Mouse (Mus musculus): Measurements from ENCODE around the gene Pwwp2a.

Pwwp2a gene

DNA sequence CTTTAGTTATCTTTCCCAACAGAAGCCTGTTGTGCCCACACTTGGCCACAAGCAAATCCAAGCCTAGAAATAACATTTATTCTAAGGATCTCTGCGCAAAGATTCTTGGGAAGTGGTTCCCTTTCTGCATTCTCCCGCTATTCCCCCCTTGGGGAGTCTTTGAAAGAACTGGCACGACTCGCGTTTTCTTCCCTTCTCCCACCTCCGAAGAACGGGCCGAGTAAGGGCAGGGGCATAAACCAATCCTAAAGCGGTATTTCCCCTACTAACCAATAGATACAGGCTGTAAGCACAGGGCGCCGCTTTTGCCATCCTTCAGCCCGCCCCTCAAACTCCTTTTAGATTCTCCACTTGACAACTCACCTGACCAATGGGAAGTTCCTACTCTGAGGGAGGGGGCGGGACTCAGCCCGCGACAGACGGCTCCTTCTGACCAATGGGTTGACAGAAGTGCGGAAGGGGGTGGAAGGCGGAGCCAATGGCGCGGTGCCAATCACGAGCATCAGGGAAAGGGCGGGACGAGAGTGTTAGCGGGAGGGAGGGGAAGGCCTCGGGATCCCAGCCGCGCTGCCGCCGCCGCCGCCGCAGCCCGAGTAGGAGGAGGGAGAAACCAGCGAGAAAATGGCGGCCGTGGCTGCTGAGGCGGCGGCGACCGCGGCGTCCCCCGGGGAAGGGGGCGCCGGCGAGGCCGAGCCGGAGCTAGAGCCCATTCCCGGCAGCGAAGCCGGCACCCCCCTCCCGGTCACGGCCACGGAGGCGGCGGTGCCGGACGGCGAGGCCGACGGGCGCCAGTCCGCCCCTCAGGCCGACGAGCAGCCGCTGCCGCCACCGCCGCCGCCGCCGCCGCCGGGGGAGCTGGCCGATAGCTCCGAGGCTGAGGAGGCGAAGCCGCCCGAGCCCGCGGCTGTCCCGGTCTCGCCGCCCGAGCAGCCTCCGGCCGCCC is at the start of gene Pwwp2a:
TSS of gene Pwwp2a (plus strand) at position 527 of the 943 bp plus-strand sequence.
- DNase-seq = peak; percentile 100

DNA sequence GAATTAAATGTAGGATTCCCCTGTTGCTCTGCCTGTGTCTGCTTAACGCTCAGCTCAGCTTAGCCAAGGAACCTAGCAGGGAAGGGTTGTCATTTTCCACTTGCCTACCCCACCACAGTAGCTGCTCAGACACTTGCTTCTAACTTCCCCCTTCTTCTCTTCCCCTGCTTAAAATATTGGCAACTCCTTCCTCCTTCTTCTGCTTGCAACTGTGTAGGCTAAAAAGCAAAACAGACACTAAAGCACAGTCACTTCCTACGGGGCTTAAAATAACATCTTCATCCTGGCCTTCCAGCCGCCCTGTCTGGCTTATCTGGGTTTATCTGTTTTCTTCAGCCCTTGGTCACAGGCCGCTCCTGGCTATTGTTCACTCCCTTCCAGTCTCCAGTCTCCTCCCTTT is 49.2 kb upstream of the Pwwp2a start:
- DNase-seq = no peak

DNA sequence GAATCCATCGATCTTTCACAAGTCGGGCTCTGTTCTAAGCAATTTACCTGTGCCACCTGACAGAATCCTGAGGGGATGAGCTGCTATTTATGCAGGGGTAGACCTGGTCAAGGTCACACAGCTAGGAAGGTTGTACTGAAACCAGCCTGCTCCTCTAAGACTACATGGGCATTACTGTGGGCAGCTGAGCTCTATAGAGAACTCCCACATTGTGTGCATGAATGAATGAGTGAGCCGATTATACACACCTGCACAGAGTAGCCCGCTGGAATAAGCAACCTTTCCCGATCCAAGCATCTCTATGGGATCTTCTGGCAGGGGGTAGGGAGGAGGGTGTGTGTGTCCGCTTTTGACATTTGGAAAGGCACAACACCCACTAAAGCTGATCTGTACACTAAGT is 48.6 kb upstream of the Pwwp2a start:
- no peak for DNase-seq

DNA sequence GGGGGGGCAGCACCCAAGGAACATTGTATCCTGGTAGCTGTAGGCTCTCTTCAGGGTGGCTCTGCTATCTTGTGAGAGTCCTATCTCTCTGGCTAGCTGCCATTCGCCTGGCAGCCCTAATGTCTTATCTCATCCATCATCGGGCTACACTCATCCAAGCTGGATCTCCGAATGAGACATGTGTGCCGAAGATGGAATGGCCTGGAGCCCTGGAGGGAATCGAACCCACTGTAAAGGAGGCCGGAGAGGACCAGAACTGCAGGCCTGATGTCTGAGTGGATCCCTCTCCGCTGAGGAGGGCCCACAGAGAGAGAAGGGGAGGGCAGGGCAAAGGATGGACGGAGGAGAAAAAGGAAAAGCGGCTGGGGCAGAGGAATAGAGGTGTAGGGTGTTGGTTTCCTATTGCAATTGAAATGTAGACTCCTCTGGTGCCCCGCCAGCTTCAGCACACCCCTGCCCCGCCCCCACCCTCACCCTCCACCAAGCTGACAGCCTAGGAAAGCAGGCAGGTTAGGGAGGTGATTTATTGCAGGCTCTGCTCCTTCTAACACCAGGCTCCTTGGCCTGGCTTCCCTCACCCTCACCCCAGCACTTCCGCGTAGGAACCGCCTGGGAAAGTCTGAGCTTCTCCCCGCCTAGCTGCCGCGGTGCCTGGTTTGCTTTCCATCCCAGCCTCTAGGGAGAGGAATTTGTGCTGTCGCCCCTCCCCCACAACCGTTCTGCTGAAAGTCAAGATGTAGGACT is 48.0 kb upstream of the Pwwp2a start:
- peak; percentile 82 for DNase-seq

DNA sequence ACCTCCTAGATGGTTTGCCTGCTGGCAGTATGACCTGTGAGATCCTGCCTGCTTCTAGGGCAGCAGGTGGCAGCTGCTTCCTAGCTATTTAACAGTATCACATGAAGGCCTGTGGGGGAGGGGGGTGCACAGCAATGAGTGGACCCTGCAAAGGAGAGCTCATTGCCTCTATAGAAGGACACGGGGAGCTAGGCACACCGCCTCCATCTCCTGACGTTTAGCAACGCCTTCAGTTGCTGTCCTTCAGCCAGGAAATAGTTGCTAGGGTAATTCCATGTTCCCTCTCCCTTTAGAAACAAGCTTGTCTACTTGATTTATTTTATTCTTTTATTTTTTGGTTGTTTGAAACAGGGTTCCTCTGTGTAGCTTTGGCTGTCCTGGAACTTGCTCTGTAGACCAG is 45.0 kb upstream of the Pwwp2a start:
- DNase-seq = peak; percentile 28

DNA sequence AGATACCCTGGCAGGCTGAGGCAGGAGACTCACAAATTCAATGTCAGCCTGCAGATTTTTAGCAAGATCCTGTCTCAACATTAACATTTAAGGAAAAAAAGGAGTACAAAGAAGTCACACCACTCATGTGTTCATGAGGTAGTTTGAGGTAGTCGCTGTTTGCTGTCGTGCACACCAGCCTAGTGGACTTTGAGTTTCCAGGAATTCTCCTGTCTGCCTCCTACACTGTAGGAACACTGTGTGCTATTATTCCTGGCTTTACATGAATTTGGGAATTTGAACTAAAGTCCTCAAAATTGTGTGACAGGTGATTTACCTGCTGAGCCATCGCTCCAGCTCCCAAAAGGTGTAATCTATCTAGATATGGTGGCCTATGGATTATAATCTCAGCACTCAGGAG is 43.3 kb upstream of the Pwwp2a start:
- DNase-seq = no peak

DNA sequence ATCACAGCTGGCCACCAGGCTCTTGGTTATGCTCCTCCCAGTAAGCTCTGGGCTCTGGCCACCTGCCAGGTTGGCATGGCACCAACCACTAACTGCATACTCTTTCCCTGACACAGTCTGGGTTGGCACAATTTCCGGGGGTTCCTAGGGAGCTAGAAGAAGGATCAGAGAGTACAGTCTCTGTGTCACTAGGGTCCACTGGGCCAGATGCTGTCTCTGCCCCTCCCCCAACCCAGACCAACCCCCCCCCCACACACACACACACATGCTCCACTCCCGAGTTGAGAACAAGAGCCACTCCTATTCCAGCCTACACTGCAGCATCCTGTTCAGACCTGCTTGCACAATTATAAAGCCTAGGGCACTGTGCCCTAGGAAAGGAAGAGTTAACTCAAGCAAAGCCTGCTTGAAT is 38.6 kb upstream of the Pwwp2a start:
- DNase-seq = peak; percentile 90

DNA sequence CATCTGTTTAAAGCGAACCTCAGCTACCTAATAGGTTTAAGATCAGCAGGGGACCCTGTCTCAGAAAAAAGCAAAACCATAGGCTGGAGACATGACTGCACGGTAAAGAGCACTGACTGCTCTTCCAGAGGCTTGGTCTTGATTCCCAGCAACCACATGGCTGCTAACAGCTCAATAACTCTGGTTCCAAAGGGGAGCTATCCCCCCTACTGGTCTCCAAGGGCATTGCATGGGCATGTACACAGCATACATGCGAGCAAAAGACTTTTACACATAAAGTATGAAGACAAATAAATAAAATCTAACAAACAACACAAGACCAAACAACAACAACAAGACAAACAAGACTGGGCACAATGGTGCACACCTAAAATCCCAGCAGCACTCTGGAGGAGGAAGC is 36.5 kb upstream of the Pwwp2a start:
- no peak for DNase-seq

DNA sequence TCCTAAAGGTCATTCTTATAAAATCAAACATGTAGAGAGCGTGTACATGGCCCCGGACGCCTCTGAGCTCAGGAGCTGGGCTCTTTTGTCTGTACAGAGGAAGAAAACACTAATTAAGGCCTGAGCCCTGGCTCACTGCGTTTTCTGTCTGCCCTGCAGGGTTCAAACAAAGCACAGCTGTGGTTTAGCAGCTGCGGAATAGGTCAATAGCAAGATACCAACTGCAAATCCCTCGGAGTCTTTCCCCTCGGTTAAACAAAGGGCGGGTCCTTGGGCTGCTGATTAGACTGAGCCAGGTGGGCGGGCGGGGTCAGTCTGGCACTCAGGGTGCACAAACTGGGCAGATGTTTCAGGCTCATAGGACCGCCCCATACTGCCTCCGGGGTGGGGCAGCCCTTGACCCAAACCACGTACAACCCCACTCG is 28.7 kb upstream of the Pwwp2a start:
- DNase-seq = no peak

DNA sequence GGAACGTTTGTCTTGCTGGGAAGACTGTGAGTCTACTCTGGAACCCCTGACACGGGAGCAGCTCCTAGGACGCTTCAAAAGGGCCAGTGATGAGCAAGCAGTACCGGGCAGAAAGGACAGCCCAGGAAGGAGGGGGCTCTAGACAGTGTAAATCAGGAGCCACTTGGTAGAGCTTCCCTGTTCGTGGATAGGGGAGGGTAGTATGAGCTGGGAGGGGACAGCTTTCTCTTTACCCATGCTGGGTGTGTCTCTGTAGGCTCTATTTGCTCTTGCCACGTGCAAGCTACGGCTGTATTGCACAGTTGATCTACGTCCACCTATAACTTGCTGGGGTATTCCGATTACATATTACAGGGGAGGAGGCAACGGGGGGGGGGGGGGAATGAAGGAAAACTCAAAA is 25.3 kb upstream of the Pwwp2a start:
- no peak for DNase-seq

DNA sequence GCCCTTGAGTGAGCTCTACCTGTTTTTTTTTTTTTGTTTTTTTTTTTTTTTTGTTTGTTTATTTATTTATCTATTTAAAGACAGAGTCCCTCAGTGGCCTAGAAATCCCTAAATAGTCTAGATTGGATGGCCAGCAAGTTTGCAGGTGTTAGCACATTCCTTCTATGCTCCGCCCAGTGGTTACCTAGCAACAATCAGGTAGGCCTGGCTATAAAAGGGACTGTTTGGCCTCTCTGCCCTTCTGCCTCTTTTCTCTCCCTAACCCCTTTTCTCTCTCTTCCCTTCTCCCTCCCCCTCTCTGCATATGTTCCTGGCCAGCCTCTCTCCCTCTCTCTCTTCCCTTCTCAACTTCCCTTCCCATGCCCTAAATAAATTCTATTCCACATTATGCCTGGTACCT is 23.8 kb upstream of the Pwwp2a start:
- DNase-seq = no peak

DNA sequence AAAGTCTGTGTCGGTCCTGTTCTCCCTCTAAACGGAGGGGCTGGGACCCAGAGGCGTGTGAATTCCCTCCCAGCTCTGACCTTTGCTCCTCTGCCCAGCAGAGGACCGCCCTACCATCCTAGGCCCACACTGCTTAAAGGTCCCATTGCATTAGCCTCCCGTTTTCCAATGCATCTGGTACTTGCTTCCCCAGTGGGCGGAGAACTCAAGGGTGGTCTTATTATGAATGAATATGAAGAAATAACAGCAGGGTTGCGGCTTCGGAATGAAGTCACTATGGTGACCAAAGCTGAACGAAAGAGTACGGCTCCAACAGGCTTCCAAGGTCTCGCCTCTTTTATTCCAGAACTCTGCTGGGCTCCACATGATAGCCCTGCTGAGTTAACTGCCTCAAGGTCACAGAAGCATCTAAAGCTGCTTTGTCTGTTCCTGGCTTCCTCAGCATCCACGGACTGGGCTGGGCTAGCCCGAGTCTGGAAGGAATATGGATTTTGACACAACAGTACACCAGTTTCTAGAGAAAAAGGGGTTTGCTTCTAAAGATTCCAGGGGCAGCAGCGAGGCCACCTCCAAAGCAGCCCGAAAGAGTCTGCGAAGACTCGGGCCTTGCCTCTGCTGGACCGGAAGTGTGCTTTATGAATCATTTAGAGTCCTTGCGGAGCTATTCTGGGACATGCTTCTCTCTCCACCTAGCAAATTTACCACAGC is 14.6 kb upstream of the Pwwp2a start:
- DNase-seq = no peak

DNA sequence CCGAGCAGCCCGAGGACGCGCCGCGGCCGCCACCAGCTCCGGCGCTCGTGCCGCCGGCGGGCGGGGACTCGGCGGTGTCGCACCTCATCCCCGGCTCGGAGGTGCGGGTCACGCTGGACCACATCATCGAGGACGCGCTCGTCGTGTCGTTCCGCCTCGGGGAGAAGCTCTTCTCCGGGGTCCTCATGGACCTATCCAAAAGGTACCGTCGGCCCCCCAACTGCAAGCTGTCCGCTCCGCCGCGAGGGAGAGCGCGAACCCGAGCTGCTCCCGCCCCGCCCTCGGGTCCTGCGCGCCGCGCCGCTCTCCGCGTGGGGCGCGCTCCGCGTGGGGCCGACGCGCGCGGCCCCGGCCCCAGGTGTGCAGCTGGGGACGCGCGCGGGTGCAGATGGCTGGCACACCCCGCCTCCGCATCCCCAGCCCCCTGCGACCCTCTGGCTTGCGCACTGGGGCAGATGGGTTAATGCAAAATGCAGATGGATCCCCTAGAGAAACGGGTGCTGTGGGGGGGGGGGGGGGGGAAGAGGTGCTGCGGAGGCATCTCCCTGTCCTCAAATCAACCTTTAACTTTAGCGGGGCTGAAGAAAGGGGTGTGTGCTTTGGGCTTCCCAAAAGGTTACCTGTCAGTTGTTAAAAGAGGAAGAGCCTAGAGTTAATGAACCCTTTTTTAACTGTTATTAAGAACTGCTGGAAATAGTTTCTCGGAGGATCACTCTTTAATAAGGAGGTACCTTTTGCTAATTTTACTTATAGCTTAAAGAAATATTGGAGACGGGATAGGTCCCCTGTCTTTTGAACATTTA is 818 bp downstream of the Pwwp2a start:
- DNase-seq = peak; percentile 65

DNA sequence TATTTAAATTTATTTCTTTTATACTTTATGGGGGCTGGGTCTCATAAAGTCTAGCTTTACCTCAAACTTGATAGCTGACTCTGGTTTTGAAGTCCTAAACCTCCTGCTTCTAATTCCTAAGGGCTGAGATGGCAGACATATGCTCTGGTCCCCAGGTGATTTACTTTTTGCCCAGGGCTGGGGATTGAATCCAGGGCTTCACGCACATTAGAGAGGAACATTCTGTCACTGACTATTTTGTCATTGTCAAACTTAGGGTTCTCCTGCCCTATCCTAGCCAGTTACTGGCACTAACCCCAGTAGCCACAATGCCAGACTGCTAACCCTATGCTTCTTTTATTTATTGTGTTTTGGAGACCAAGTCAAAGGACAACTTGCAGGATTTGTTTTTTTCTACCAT is 7.1 kb downstream of the Pwwp2a start:
- no peak for DNase-seq

DNA sequence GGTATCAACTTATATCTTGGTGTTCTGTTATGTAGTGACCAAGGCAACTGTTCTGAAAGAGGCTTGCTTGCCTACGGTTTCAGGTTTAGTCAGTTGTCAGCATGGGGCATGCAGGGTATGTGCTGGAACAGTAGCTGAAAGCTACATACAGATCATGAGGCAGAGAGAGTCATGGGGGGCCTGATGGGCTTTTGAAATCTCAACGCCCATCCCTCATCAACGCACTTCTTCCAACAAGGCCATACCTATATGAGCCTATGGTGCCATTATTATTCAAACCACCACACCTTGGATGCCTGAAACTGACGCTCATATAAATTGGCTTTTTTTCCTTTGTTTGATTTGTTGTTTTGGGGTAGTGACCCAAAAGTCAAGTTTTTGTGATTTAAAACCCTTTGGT is 14.8 kb downstream of the Pwwp2a start:
- no peak for DNase-seq

DNA sequence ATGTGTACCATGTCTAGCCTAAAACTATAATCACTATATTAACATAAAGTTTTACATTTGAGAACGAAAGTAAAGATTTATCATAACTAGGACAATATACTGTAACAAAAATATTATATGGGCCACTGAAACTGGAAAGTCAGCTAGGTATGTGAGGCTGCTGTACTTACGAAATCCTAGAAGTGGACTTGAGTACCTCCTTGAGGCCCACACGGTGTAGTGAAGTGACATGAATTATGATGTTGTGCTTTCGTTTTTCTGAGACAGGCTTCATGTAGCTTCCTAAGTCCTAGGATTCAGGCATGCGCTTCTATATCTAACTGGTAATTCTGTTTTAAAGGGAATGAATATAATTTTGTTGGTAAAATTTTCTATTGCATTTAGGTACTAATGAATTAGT is 16.8 kb downstream of the Pwwp2a start:
- no peak for DNase-seq

DNA sequence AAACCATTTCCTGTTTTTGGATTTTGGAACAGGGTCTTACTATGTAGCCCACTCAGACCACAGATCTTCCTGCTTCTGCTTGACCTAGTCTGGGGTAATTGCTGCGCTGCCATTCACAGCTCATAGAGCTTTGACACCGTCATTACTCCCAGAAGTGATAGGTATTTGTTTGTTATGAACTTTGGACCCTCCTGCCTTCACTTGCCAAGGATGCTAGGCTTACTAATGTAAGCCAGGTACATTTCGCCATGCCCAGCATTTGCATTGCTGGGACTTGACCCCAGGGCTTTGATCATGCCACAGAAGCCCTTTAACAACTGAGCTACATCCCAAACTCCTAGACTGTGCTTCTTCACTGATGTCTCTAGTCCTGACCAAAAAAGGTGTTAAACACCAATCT is 18.5 kb downstream of the Pwwp2a start:
- no peak for DNase-seq

DNA sequence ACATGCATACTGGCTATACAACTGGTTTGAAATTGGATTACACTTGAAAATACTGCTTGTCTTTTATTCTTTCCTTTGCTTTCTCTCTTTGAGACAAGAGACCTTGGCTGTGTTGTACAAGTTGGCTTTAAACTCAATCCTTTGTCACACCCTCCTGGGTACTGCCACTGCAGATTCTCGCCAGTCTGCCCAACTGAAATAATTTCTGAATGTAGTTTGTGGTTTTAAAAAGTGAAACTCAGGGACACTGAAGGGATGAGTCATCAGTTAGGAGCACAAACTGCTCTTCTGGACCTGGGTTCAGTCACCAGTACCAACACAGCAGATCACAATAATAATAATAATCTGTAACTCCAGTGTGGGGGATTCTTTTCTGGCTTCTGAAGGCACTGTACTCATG is 21.8 kb downstream of the Pwwp2a start:
- no peak for DNase-seq

DNA sequence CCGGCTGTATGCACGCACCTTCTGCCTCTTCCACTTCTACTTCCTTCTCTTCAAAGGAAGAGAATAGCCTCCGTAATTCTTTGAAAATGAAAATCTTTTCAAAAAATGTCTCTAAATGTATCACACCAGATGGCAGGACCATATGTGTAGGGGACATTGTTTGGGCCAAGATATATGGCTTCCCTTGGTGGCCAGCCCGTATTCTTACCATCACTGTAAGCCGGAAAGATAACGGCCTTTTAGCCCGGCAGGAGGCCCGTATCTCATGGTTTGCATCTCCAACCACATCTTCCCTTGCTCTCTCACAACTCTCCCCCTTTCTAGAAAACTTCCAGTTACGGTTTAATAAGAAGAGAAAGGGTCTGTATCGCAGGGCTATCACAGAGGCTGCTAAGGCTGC is 24.0 kb downstream of the Pwwp2a start:
- no peak for DNase-seq

DNA sequence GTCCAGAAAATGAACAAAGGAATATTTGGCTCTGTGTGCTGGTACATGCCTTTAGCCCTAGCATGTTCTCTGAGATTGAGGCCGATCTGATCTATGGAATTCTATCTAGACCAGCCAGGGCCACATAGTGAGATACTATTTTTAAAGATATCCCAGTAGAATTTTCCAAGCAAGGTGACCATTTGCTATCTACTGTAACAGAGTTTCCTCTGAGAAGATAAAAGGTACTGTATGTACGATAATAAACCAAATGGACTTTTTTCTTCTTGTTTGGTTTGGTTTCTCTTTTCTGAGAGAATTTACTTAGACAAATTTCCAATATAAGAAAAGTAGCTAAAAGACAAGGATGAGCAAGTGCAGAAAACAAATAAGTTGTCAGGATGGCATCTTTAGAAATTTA is 26.6 kb downstream of the Pwwp2a start:
- no peak for DNase-seq

DNA sequence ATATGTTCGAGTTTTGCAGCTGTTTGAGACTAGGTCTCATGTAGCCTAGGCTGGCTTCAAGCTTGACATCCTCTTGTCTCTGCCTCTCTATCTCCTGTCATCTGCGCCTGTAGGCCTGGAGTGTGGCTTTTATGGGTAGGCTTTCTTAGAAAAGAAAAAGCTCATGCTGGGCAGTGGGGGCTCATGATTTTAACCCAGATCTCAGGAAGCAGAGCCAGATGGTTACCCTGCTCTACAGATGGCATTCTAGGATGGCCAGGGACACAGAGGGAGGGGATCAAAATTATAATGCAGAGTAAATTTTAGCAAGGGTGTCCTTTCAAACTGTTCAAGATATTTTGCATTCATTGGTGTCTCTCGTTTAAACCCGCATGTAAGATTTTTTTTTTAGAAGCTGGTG is 30.4 kb downstream of the Pwwp2a start:
- no peak for DNase-seq

DNA sequence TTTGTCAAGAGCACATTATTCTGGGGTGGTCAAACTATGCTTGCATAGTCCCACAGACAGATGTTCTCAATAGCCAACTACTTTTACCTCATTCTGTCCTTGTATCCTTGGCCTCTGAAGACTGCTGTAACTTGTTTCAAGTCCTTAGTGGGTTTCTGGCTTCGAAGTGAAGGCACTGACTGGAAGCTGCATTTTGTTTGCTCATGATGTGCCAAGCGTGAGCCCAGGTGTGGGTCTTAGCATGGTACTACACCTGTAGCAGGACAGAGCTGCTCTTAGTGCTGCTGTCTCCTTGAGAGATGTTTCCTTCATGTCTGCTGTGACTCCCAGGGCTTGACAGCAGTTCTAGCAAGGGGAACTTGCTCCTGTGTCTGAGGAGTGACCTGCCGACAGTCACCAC is 41.6 kb downstream of the Pwwp2a start:
- DNase-seq = no peak

DNA sequence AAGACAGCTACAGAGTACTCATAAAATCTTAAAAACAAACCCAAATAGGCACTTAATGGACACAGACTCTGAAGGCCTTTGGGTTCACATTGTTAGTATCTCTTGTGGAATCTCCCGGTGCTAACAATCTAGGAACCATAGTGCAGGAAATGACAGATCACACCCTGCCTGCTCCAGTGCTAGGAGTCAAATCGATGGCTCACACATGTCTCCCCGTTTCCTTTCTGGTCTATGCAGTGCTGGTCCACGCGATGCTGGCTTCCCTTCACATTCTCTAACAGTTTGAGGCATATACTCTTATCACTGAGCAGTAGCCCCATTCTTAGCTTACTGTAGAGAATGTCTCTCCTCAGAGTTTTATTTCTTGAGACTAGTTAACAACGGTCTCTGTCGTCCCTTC is 46.0 kb downstream of the Pwwp2a start:
- no peak for DNase-seq

Data from right cerebral cortex, postnatal 14 days (tissue).